ENCODE assay signal across 8 mouse cellular contexts in the genomic region with DNA sequence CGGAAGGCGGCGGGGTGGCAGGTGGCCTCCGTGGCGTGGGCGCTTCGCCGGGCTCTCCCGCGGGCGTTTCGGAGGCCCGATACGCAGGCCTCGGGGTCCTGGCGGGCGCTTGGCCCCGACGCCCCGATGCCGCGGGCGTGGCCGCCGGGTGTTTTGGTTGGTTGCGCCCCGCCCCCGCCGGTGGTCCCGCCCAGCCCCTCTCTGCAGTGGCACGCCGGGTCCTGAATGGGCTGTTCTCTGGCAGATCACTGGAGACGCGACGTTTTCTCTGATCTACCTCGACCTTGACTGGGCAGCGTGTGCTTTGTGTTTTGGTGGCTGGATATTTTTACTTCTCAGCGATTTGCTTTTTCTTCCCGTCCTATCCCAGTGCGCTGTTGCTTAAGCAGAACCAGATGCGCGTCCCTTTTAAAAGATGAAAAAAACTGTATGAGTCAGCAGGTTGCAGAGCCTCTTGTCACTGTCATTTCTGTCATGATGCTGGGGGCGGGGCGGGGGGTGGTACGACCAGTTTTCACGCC. TPM values are rescaled to one million over a fixed set of nuclear protein-coding genes. Genes with fewer than 3 reads are reported as not detected.
DNase-seq lines count a peak whose midpoint lies in the region; ATAC-seq lines count a peak whose summit lies in the region.

No protein-coding gene starts in this region.

- no peaks in the 10 kb centered on the region for H3K9me3 ChIP-seq in embryonic facial prominence, embryonic 13.5 days
- H3K9me3 ChIP-seq in heart, embryonic 10.5 days: no peaks in the 10 kb centered on the region
- H3K9me3 ChIP-seq in kidney, embryonic 16.5 days (ENCODE audit: low read length): no peaks in the 10 kb centered on the region
- no peaks in the 10 kb centered on the region for H3K9me3 ChIP-seq in neural tube, embryonic 12.5 days

- H3K4me2 ChIP-seq in embryonic facial prominence, embryonic 13.5 days: peak overlapping the region; percentile 66
- peak overlapping the region; percentile 67 for H3K4me2 ChIP-seq in kidney, embryonic 16.5 days (replicated peaks; ENCODE audit: low read depth, low read length)
- H3K4me2 ChIP-seq in neural tube, embryonic 12.5 days (replicated peaks): peak overlapping the region; percentile 69

- H3K27me3 ChIP-seq in embryonic facial prominence, embryonic 13.5 days: no peaks in the 10 kb centered on the region
- no peaks in the 10 kb centered on the region for H3K27me3 ChIP-seq in heart, embryonic 10.5 days (ENCODE audit: insufficient read depth, poor library complexity, severe bottlenecking)
- no peaks in the 10 kb centered on the region for H3K27me3 ChIP-seq in kidney, embryonic 16.5 days (ENCODE audit: insufficient read depth, low read length)
- H3K27me3 ChIP-seq in neural tube, embryonic 12.5 days (replicated peaks): no peaks in the 10 kb centered on the region

- H3K27ac ChIP-seq in embryonic facial prominence, embryonic 13.5 days: peak overlapping the region; percentile 97
- H3K27ac ChIP-seq in heart, embryonic 10.5 days: peak overlapping the region; percentile 96
- peak overlapping the region; percentile 98 for H3K27ac ChIP-seq in kidney, embryonic 16.5 days (ENCODE audit: low read length)
- peak overlapping the region; percentile 95 for H3K27ac ChIP-seq in neural tube, embryonic 12.5 days

- DNase-seq in WW6 (ENCODE audit: low read depth, low spot score): peak; percentile 65
- DNase-seq in heart, embryonic 10.5 days (ENCODE audit: low spot score): peak; percentile 95
- DNase-seq in lung, adult 18-20 months: peak; percentile 73 to 81
- peak; percentile 79 for DNase-seq in thymus, postnatal 25 days

- under 1% methylated on average over 46 of the region's 46 CpGs for WGBS in embryonic facial prominence, embryonic 13.5 days
- under 1% methylated on average over 36 of the region's 46 CpGs for WGBS in heart, embryonic 10.5 days
- under 1% methylated on average over 35 of the region's 46 CpGs for whole genome bisulfite sequencing in kidney, embryonic 16.5 days
- WGBS in neural tube, embryonic 12.5 days: under 1% methylated on average over 42 of the region's 46 CpGs

- peak overlapping the region; percentile 91 for H3K9ac ChIP-seq in embryonic facial prominence, embryonic 13.5 days
- peak overlapping the region; percentile 88 for H3K9ac ChIP-seq in kidney, embryonic 16.5 days (replicated peaks; ENCODE audit: low read length)
- peak overlapping the region; percentile 84 for H3K9ac ChIP-seq in neural tube, embryonic 12.5 days

- no peaks in the 10 kb centered on the region for H3K36me3 ChIP-seq in embryonic facial prominence, embryonic 13.5 days
- no peaks in the 10 kb centered on the region for H3K36me3 ChIP-seq in heart, embryonic 10.5 days
- no peaks in the 10 kb centered on the region for H3K36me3 ChIP-seq in kidney, embryonic 16.5 days (ENCODE audit: insufficient read depth, low read length)
- H3K36me3 ChIP-seq in neural tube, embryonic 12.5 days: no peaks in the 10 kb centered on the region

- H3K4me3 ChIP-seq in embryonic facial prominence, embryonic 13.5 days: peak overlapping the region; percentile 80
- H3K4me3 ChIP-seq in heart, embryonic 10.5 days: peak overlapping the region; percentile 81
- peak overlapping the region; percentile 81 for H3K4me3 ChIP-seq in kidney, embryonic 16.5 days (ENCODE audit: low read length)
- H3K4me3 ChIP-seq in neural tube, embryonic 12.5 days: peak overlapping the region; percentile 79

- peak; percentile 48 for ATAC-seq in CD4-positive, CD25-positive, alpha-beta regulatory T cell, adult 4 months
- ATAC-seq in embryonic facial prominence, embryonic 13.5 days (ENCODE audit: insufficient number of reproducible peaks, insufficient read depth, low FRiP score, low TSS enrichment, low read depth): peak; percentile 94
- ATAC-seq in kidney, embryonic 16.5 days (ENCODE audit: low FRiP score, low TSS enrichment): peak; percentile 94
- peak; percentile 94 for ATAC-seq in neural tube, embryonic 12.5 days (ENCODE audit: low FRiP score, low read depth)

- H3K4me1 ChIP-seq in embryonic facial prominence, embryonic 13.5 days: peaks cover 9% of the 10 kb centered on the region; the same call in 1 of the 2 replicates
- H3K4me1 ChIP-seq in heart, embryonic 10.5 days: no peaks in the 10 kb centered on the region
- H3K4me1 ChIP-seq in kidney, embryonic 16.5 days (ENCODE audit: insufficient read depth, low read length): peaks cover 13% of the 10 kb centered on the region
- 0 out of 2 replicates have a peak, but pooled peaks cover 3% of the 10 kb centered on the region for H3K4me1 ChIP-seq in neural tube, embryonic 12.5 days

RNA-seq across cellular contexts. Expression of a gene that starts 48.2 kb away (rescaled TPM):
- polyA plus RNA-seq in CD4-positive, CD25-positive, alpha-beta regulatory T cell, adult 4 months (2017; shearing (Covaris generic)): 10 to 100 TPM; 18.6 to 19.6 TPM
- polyA plus RNA-seq in embryonic facial prominence, embryonic 13.5 days (2015; fragmentation: Nextera tagmentation; extraction: Ambion mirVana): 61.2 and 63.5 TPM in 2 replicates
- polyA plus RNA-seq in heart, embryonic 10.5 days (2016; fragmentation: Nextera tagmentation; extraction: Ambion mirVana): 48.8 and 53.7 TPM in 2 replicates
- 78.0 and 81.1 TPM in 2 replicates for polyA plus RNA-seq in kidney, embryonic 16.5 days (2015; fragmentation: Nextera tagmentation; extraction: Ambion mirVana)
- polyA plus RNA-seq in neural tube, embryonic 12.5 days (2016; fragmentation: Nextera tagmentation; extraction: Ambion mirVana): 93.3 and 103 TPM in 2 replicates

RNA-seq across cellular contexts. Expression of a gene that starts 59.2 kb away (rescaled TPM):
- polyA plus RNA-seq in CD4-positive, CD25-positive, alpha-beta regulatory T cell, adult 4 months (2017; shearing (Covaris generic)): 10 to 100 TPM; 10.8 to 13.4 TPM
- 19.8 and 25.7 TPM in 2 replicates for polyA plus RNA-seq in embryonic facial prominence, embryonic 13.5 days (2015; fragmentation: Nextera tagmentation; extraction: Ambion mirVana)
- polyA plus RNA-seq in heart, embryonic 10.5 days (2016; fragmentation: Nextera tagmentation; extraction: Ambion mirVana): 23.1 and 23.2 TPM in 2 replicates
- 22.6 and 23.2 TPM in 2 replicates for polyA plus RNA-seq in kidney, embryonic 16.5 days (2015; fragmentation: Nextera tagmentation; extraction: Ambion mirVana)
- 32.1 and 33.1 TPM in 2 replicates for polyA plus RNA-seq in neural tube, embryonic 12.5 days (2016; fragmentation: Nextera tagmentation; extraction: Ambion mirVana)

RNA-seq across cellular contexts. Expression of a gene that starts 59.3 kb away (rescaled TPM):
- polyA plus RNA-seq in CD4-positive, CD25-positive, alpha-beta regulatory T cell, adult 4 months (2017; shearing (Covaris generic)): not detected
- 3.6 and 4.5 TPM in 2 replicates for polyA plus RNA-seq in embryonic facial prominence, embryonic 13.5 days (2015; fragmentation: Nextera tagmentation; extraction: Ambion mirVana)
- polyA plus RNA-seq in heart, embryonic 10.5 days (2016; fragmentation: Nextera tagmentation; extraction: Ambion mirVana): 0.94 and 1.2 TPM in 2 replicates
- 10.0 and 10.5 TPM in 2 replicates for polyA plus RNA-seq in kidney, embryonic 16.5 days (2015; fragmentation: Nextera tagmentation; extraction: Ambion mirVana)
- polyA plus RNA-seq in neural tube, embryonic 12.5 days (2016; fragmentation: Nextera tagmentation; extraction: Ambion mirVana): 110 and 117 TPM in 2 replicates

Comparison
In these comparisons a context has a peak if more than half of its experiments do, and no peak if none do; other contexts are left out.
1. Peak in every context shown above with its lines: DNase-seq, ATAC-seq, H3K4me3 ChIP-seq and H3K27ac ChIP-seq.